Mouse (Mus musculus) liver, embryonic 15.5 days (tissue): ENCODE measurements at regions not wholly inside any gene's neighbourhood (a gene's known extent, or its start where the extent isn't known, plus 50 kb on each side); places are given as distances from the start of the nearest gene placed in this dataset.

Experiments used
- ATAC-seq: fragments of 200-750 bp; cut with Nextera tagmentation; 2 replicates; pipeline ENCODE4 v1.8.0; 2017; ENCODE audit warnings: moderate number of reproducible peaks, mild to moderate bottlenecking, moderate library complexity; ENCODE audit not compliant: insufficient read depth
- H3K27ac ChIP-seq: fragments of 300-500 bp; sonication (generic); replicated peaks from 2 replicates; pipeline ENCODE4 v1.5.1; 2015; ENCODE audit warnings: mild to moderate bottlenecking, inconsistent platforms
- H3K27me3 ChIP-seq: fragments of 300-500 bp; sonication (generic); 2 replicates; pipeline ENCODE4 v1.6.1; 2015; ENCODE audit warnings: mild to moderate bottlenecking, inconsistent platforms
- H3K36me3 ChIP-seq: fragments of 300-500 bp; sonication (generic); replicated peaks from 2 replicates; pipeline ENCODE4 v1.6.1; 2015; ENCODE audit warnings: moderate library complexity, mild to moderate bottlenecking, inconsistent platforms
- H3K4me1 ChIP-seq: fragments of 300-500 bp; sonication (generic); replicated peaks from 2 replicates; pipeline ENCODE4 v1.6.1; 2015; ENCODE audit warnings: inconsistent platforms
- H3K4me2 ChIP-seq: fragments of 300-500 bp; sonication (generic); 2 replicates; pipeline ENCODE4 v1.6.1; 2015; ENCODE audit warnings: moderate library complexity, mild to moderate bottlenecking, inconsistent platforms
- H3K4me3 ChIP-seq: fragments of 300-500 bp; sonication (generic); replicated peaks from 2 replicates; pipeline ENCODE4 v1.5.1; 2015; ENCODE audit warnings: mild to moderate bottlenecking, inconsistent platforms
- H3K9ac ChIP-seq: fragments of 300-500 bp; sonication (generic); 2 replicates; pipeline ENCODE4 v1.6.1; 2015; ENCODE audit warnings: moderate library complexity, mild to moderate bottlenecking, inconsistent platforms
- H3K9me3 ChIP-seq: fragments of 300-500 bp; sonication (generic); replicated peaks from 2 replicates; pipeline ENCODE4 v1.6.1; 2016; ENCODE audit warnings: inconsistent platforms
- WGBS: fragments of 180-500 bp; shearing (Covaris S2); methylation state at CpG from one replicate; pipeline ENCODE4 v1.1.7; 2015; ENCODE audit warnings: mixed read lengths; ENCODE audit not compliant: insufficient replicate concordance; 5-methylcytosine and 5-hydroxymethylcytosine counted together

DNA sequence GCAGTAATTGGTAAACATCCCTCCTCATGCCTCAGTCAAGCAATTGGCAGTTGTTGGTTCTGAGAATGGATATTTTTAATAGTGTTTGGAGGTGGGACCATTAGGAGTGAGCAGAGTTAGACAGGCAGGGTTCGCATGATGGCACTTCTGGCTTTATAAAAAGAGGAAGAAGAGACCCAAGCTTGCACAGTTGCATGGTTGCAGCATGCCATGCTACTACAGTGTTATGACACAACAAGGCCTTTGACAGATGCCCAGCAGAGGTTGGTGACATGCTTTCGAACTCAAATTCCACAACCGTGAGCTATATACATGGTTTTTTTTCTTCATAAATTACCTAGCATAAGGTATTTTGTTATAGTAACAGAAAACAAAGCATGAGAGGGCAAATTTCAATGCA lies 341.5 kb downstream of the Bcor start:
- no peaks in the 10 kb centered on the region for H3K4me1 ChIP-seq
- WGBS: 76% methylated on average over 3 of the region's 3 CpGs
- no peaks in the 10 kb centered on the region for H3K36me3 ChIP-seq
- no peaks in the 10 kb centered on the region for H3K27me3 ChIP-seq
- no peak overlapping the region for H3K27ac ChIP-seq
- ATAC-seq: no peak
- H3K4me3 ChIP-seq: no peak overlapping the region
- no peak overlapping the region for H3K4me2 ChIP-seq
- H3K9ac ChIP-seq: no peak overlapping the region
- H3K9me3 ChIP-seq: no peaks in the 10 kb centered on the region

DNA sequence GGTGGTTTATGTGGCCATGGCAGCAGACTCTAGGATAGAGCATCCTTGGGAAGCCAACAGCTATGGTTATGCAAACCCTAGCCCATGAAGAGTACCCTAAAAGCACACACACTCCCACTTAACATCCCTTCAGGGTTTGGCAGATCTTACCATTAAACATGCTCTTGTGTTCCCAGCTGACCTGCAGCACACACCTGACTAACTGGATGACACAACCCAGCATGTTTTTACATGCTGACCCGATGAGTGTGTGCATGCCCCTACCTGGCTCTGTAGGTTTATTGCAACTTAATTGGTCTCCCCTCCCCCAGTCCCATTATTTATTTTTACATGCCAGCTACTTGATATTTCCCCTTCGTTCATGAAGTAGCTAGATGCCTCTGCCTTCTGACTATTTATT lies 339.0 kb downstream of the Bcor start:
- Histone ChIP-seq H3K9ac (no peak overlapping the region), H3K9me3 (no peaks in the 10 kb centered on the region), H3K4me1 (no peaks in the 10 kb centered on the region), H3K4me2 (no peak overlapping the region), H3K36me3 (no peaks in the 10 kb centered on the region), H3K27me3 (no peaks in the 10 kb centered on the region), H3K27ac (no peak overlapping the region), H3K4me3 (no peak overlapping the region)
- no peak for ATAC-seq
- 45% methylated on average over 2 of the region's 2 CpGs for WGBS

DNA sequence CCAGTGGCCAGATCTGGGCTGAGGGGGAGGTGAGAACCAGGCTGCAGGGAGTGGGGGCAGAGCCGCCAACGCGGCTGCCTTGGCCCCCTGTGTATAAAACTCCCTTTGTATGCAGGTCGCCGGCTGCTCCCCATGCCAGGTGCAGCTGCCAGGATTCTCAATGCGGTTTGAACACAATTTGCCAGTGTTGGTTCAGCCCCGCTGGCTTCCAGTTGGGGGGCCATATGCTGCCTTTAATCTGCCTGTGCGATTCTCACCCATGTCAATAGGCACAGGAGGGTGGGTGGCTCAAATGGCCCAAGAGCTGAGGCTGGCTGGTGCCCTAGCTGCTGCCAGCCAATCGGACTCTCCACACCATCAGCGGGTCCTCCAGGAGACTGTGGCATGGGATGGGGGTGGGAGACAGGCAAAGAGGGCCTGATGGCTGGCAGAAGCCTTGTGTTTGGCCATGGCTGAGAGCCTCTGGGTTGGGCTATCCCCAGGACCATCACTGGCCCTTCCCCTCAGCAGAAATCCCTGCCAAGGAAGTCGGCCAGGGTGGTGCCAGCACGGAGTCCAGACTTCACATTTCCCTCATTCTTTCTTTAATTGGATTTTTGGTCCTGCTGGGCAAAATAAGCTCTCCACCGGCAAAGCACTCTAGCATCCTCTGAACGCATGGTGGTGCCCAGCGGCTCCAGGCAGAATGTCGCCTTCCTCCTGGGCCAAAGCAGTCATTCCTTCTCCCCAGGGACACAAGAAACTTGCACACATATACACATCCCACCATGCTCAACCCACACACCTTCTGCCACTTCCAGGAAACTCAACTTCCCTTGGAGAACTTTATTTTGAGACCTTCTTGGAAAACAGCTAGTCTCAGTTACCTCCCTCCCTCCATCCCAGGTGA lies 338.0 kb downstream of the Bcor start:
- no peaks in the 10 kb centered on the region for H3K36me3 ChIP-seq

DNA sequence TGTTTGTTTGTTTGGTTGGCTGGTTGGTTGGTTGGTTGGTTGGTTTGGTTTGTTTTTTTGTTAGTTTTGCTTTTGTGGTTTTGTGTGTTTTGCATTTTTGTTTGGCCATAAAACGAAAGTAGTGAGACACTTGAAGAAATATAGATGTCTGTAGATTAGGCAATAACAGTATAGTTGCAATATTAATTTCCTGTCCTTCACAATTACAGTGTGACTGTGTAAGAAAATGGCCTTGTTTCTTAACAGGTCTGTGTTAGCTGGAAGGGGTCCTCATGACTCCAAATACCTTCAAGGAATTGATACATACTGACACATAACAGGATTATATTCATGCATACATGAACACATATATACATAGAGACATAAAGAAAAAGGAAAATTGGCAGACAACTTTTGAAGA lies 334.2 kb downstream of the Bcor start:
- Histone ChIP-seq H3K4me2 (no peak overlapping the region), H3K4me3 (no peak overlapping the region), H3K4me1 (no peaks in the 10 kb centered on the region), H3K36me3 (no peaks in the 10 kb centered on the region), H3K9ac (no peak overlapping the region), H3K27me3 (no peaks in the 10 kb centered on the region), H3K27ac (no peak overlapping the region), H3K9me3 (no peaks in the 10 kb centered on the region)
- 34% methylated on average over 1 of the region's 1 CpGs for WGBS
- ATAC-seq: no peak

More for the DNA sequence above, 338.0 kb downstream of the Bcor start:
- WGBS: 56% methylated on average over 16 of the region's 16 CpGs
- no peak overlapping the region for H3K27ac ChIP-seq
- H3K4me1 ChIP-seq: no peaks in the 10 kb centered on the region
- no peak overlapping the region for H3K4me2 ChIP-seq
- H3K9me3 ChIP-seq: no peaks in the 10 kb centered on the region
- H3K4me3 ChIP-seq: no peak overlapping the region
- H3K27me3 ChIP-seq: no peaks in the 10 kb centered on the region
- no peak overlapping the region for H3K9ac ChIP-seq
- ATAC-seq: no peak

DNA sequence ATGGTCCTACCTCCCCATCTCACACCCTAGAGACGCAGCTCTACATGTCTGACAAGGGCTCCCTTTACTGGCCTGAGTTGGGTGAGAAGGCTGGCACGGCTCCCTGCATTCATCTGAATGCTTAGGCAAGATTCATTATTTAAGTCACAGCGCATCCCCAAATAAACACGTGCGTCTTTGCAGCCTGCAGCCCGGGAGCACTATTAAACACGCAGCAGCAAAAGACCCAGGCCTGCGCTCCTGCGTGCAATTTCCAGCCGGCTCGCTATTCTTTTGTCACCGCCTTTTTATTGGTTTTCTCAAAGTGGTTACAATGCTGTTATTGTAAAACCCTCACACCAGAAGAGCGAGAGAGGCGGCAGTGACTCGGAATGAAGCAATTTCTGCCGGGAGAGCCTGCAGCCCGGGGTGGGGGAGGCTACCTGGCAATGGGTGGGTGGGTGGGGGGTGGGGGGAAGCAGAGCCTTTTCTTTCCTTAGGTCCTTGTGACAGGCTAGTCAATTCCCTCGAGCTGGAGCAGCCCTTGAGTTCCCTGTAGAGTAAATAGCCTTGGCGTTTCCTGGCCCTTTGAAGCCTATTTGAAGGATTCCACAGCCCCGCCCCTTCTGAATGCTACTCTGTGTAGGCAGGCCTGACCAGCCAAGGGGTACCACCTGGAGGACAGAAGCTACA lies 333.3 kb downstream of the Bcor start:
- H3K4me1 ChIP-seq: no peaks in the 10 kb centered on the region
- no peak overlapping the region for H3K4me3 ChIP-seq
- no peaks in the 10 kb centered on the region for H3K27me3 ChIP-seq
- no peak for ATAC-seq
- no peaks in the 10 kb centered on the region for H3K9me3 ChIP-seq
- no peak overlapping the region for H3K4me2 ChIP-seq
- H3K9ac ChIP-seq: no peak overlapping the region
- WGBS: 37% methylated on average over 20 of the region's 20 CpGs
- no peak overlapping the region for H3K27ac ChIP-seq
- H3K36me3 ChIP-seq: no peaks in the 10 kb centered on the region

DNA sequence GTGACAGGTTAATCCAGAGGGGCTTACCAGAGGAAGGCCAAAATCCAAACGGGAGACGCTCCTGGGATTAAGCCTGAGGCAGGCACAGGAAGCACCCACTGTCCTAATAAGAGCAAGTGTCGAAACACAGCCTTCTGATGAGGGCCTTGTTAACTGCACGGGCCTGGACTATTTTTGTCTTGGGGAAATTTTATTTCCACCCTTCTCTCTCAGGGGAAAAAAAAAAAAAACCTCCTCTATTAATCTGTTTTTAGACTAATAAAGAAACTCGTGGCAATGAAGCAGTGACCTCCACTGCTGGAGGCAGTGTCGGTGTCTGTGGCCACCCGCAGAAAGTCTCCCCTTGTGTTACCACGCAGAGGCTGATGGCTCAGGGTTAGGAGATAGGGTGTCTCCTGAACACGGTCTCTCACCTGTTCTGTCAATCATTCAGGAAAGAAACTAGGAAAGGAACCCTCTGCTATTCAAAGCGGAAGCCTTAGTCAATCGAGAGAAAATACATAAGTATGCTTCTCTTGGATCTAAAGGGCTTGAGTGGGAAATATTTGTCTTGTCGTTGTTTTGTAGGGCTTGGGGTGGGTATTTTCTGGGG lies 330.6 kb downstream of the Bcor start:
- H3K9ac ChIP-seq: no peak overlapping the region
- H3K4me2 ChIP-seq: no peak overlapping the region
- ATAC-seq: no peak
- H3K27me3 ChIP-seq: no peaks in the 10 kb centered on the region
- 56% methylated on average over 12 of the region's 12 CpGs for WGBS
- no peaks in the 10 kb centered on the region for H3K9me3 ChIP-seq
- no peaks in the 10 kb centered on the region for H3K4me1 ChIP-seq
- no peaks in the 10 kb centered on the region for H3K36me3 ChIP-seq
- H3K27ac ChIP-seq: no peak overlapping the region
- H3K4me3 ChIP-seq: no peak overlapping the region

DNA sequence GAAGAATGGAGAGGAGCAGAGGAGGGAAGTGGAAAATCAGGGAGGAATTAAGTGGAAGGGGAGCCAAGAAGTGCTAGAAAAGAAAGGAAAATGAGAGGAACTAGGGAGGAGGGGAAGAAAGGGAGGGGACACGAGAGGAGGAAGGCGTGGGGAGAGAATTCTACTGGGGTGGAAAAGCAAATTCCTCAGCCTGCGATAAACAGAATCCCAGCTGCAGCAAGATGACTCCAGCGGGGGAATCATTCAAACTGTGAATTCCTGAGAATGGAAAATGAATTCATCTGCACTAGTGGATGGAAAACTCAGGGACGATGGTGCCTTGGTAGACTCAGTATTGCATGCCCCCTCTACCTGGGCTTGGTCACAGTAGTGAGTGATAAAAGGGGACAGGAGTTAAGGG lies 322.6 kb downstream of the Bcor start:
- 58% methylated on average over 5 of the region's 5 CpGs for WGBS
- Histone ChIP-seq H3K4me1 (no peaks in the 10 kb centered on the region), H3K27me3 (peaks cover 5% of the 10 kb centered on the region; the same call in 1 of the 2 replicates), H3K9ac (no peak overlapping the region), H3K36me3 (no peaks in the 10 kb centered on the region), H3K4me2 (no peak overlapping the region), H3K9me3 (no peaks in the 10 kb centered on the region), H3K27ac (no peak overlapping the region), H3K4me3 (no peak overlapping the region)
- ATAC-seq: no peak

DNA sequence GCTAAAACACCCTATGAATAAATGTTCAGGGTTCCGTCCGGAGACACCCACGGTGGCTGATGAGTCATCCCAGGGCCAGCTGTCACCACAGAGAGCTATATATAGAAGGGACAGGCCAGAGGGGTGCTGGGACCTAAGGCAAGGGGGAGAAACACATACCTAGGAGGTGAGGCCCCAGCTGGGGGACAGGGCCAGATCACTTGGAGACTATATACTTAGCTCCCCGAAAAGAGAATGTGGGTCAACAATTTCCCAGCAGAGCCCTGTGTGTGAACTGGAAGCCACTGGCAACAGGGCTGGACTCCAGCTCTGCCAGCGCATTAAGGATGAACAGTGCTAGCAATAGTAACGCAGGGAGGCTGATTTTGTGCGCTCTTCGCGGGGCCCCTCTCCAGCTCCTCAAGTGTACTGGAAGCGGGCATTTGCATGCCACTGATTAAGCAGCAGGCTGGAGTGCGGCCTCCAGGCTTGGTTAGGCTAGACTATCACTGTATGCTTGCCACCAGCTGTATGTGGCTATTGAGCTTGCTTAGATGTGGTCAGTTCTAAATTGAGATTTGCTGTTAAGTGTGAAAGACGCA lies 320.4 kb downstream of the Bcor start:
- Histone ChIP-seq H3K27ac (no peak overlapping the region), H3K4me3 (no peak overlapping the region), H3K9ac (no peak overlapping the region), H3K4me2 (no peak overlapping the region), H3K27me3 (peaks cover 5% of the 10 kb centered on the region; the same call in 1 of the 2 replicates), H3K36me3 (no peaks in the 10 kb centered on the region), H3K9me3 (no peaks in the 10 kb centered on the region), H3K4me1 (no peaks in the 10 kb centered on the region)
- WGBS: 36% methylated on average over 12 of the region's 12 CpGs
- no peak for ATAC-seq

DNA sequence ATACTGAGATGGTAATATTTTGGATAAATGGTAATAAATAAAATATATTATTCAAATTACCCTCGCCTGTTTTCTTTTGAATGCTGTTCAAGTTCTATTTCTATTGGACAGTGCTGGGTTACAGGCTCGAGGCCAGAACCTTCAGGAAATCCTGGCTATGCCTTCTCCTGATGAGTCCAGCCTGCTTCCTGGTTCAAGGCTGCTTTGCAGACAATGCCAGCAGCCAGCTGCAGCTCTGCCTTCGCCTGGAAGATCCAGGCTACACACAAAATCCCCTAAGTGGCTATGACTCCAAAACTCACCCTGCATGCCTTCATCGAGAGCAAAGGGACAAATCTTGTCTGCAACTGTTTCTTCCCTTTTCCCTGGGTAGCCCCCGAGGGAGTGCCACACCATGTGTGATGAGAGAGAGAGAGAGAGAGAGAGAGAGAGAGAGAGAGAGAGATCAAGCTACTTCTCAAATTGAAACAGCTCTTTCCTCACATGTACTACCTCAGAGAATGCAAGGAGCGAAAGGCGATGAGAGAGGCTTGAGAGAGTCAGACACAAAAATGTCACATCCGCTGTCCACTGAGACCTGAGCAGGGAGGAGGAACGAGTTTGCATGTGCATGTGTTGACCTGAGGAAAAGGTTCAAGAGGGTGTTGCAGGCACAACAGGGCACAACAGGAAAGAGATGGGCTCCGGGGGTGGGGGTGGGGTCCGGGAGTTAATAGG lies 319.7 kb downstream of the Bcor start:
- no peaks in the 10 kb centered on the region for H3K4me1 ChIP-seq
- no peaks in the 10 kb centered on the region for H3K9me3 ChIP-seq
- H3K4me2 ChIP-seq: no peak overlapping the region
- H3K4me3 ChIP-seq: no peak overlapping the region
- H3K36me3 ChIP-seq: no peaks in the 10 kb centered on the region
- H3K9ac ChIP-seq: no peak overlapping the region
- no peak overlapping the region for H3K27ac ChIP-seq
- H3K27me3 ChIP-seq: peaks cover 5% of the 10 kb centered on the region; the same call in 1 of the 2 replicates
- no peak for ATAC-seq
- WGBS: 48% methylated on average over 10 of the region's 11 CpGs

DNA sequence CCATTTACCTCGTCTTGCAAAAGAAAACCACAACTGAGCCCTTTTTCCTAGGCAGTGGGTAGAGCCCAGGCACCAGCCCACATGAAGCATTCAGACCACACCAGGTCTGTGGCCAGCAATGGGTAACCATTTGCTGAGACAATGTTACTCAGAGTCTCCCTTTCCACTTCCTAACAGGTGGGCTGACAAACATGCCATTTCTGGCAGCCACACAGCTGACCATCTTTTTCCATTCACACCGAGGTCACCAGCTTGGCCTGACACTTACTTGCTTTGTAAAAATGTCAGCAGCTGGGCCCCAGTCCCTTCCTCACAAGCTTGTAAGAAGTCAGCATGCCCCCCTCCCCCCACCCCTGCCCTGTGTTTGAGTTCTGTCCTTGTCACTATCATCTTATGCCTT lies 314.6 kb downstream of the Bcor start:
- Histone ChIP-seq H3K9ac (no peak overlapping the region), H3K27ac (no peak overlapping the region), H3K4me1 (no peaks in the 10 kb centered on the region), H3K4me3 (no peak overlapping the region), H3K9me3 (no peaks in the 10 kb centered on the region), H3K36me3 (no peaks in the 10 kb centered on the region), H3K27me3 (no peaks in the 10 kb centered on the region), H3K4me2 (no peak overlapping the region)
- ATAC-seq: no peak
- WGBS: 56% methylated on average over 2 of the region's 2 CpGs
